Mouse (Mus musculus): ENCODE measurements around the gene Olfr1329.
A peak's percentile ranks its signal among the peaks of the same experiment; 100 is the strongest.
"Not testable (repeated sequence)": the region's sequence is repeated elsewhere in the genome, so short reads cannot be mapped to it uniquely, and the experiment has no call there.

The Olfr1329 gene

GRCm38 (mm10) chr4:118917365-118917764 is at the start of gene Olfr1329:
Gene Olfr1329, minus strand, starts transcription at chr4:118917465.
- DNase-seq (ENCODE audit: low spot score): not testable (repeated sequence)

DNA sequence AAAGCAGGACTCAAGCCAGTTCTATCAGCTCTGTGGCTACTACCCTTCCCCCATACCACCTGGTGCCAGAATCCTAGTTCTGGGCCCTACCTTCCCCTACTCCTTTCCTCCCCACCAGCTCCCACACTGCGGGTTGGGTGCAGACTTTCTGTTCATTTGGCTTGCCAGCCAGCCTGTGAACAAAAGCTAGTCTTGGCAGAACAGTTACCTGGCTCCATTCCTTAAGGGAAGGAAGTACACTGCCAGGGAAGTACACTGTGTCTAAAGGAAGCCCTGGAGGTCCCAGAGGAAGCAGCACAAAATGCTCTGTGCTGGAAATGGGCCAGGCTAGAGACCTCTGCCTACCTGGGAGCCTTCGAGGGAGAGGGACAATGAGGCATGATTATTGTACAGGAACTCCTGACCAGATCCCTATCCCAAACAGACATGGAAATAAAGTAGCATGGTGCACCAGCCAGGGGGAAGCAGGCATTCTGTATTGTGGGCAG is 43.9 kb upstream of the Olfr1329 start, which contains the start of gene Lao1:
TSS of gene Lao1 (plus strand) at position 438 of the 488 bp plus-strand sequence.
- peak; percentile 7 for DNase-seq (ENCODE audit: low spot score)

- no peak for DNase-seq (ENCODE audit: low spot score)
These were observed 41.5 kb upstream of the Olfr1329 start for GRCm38 (mm10) chr4:118958812-118959211.

DNA sequence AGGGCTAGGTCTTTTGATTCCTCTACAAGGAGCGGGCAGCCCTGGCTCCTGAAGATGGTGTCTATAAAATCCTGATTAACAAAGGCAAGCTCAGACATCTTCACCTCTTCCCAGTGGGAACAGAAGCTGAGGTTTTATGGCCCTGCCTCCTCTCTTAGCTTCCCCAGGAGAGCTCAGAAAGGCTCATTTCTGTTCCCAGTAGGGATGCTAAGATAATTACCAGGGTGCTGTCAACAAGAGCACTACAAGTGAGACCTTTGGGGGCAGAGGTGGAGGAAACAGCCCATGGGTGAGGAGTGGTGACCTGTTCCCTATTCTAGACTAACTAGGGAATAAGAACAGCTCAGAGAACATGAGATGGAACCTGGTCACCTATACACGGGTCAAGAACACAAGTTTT is 21.2 kb upstream of the Olfr1329 start, which contains the start of gene Olfr1328:
TSS of gene Olfr1328 (minus strand) at position 101 of the 400 bp plus-strand sequence.
- no peak for DNase-seq (ENCODE audit: low spot score)

GRCm38 (mm10) chr4:118931326-118931725 is 14.1 kb upstream of the Olfr1329 start:
- DNase-seq (ENCODE audit: low spot score): not testable (repeated sequence)

DNA sequence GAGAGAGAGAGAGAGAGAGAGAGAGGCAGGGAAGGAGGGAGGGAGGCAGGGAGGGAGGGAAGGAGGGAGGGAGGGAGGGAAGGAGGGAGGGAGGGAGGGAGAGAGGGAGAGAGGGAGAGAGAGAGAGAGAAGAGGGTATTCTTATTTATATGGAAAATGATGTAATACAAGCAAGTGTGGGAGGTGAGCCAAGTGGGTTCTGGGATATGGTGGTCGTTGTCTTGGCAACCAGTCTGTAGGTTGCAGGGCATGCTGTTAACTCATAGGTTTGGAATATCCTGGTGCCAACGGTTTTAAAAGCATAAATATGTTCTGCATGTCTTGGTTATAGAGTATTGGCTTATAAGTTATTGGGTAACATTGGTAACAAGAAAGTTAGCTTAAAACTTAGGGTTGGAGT is 15.3 kb downstream of the Olfr1329 start:
- DNase-seq (ENCODE audit: low spot score): no peak

GRCm38 (mm10) chr4:118888297-118888696 is 29.0 kb downstream of the Olfr1329 start, which contains the start of gene Olfr1330:
Gene Olfr1330, plus strand, starts transcription at chr4:118888597.
- no peak for DNase-seq (ENCODE audit: low spot score)

DNA sequence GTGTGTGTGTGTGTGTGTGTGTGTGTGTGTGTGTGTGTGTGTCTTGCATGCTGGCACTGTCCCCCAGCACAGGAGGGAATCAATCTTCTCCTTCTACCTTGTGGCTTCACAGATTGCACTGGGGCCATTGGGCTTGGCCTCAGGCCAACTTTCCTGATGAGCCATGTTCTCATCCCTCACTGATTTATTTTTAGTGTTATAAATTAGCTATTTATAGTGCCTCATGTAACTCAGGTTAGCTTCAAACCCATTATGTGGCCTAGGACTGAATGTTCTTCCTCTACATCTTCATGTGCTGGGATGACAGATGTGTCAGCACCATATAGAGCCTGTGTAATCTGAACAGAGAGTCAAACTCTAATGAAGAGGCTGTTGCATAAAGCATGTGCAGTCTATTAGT is 49.7 kb downstream of the Olfr1329 start:
- DNase-seq (ENCODE audit: low spot score): no peak
